In genomic region chrX:19231823-19232222, GRCm38 (mm10) we compare ENCODE assay signal across 27 mouse cellular contexts.
DNase-seq lines count a peak whose midpoint lies in the region; ATAC-seq and TF ChIP-seq lines count a peak whose summit lies in the region.
"Had no signal": no experiment of that assay in that cellular context is flagged by ENCODE, and none has a peak within 500 bp of the region (broad histone marks: within the 10 kb centered on the region; RNA-seq: fewer than 3 reads in every experiment).

No protein-coding gene starts in this region.

- no peak for ATAC-seq in lung, embryonic 14.5 days (ENCODE audit: insufficient read depth)
- ATAC-seq: forebrain, embryonic 16.5 days; liver, embryonic 12.5 days; midbrain, embryonic 15.5 days had no signal

- peak; percentile 0 for DNase-seq in kidney, postnatal 14 days
- no peak for DNase-seq in kidney, postnatal 4 days
- DNase-seq in lung, embryonic 14.5 days, result no peak
- DNase-seq in lung, postnatal 25 days (ENCODE audit: low spot score), result no peak
- peak; percentile 1 for DNase-seq in A20 (ENCODE audit: low read depth, low spot score)
- DNase-seq in brain, adult 2 months (ENCODE audit: low read depth, low spot score), result peak; percentile 21
- DNase-seq in gastrocnemius, postnatal 25 days, result no peak
- DNase-seq: adrenal gland, postnatal 25 days; cerebellum, adult 18-20 months; cerebellum, postnatal 10 days; gastrocnemius, postnatal 36 days; heart, adult 2 months; heart, postnatal 10 days; kidney, adult 18-20 months; lung, adult 18-20 months; lung, postnatal 10 days; right cerebral cortex, postnatal 4 days; thymus, adult 18-20 months; thymus, postnatal 25 days had no signal

- no peak overlapping the region for H3K27ac ChIP-seq in lung, embryonic 14.5 days (ENCODE audit: low read depth)
- H3K27ac ChIP-seq: embryonic facial prominence, embryonic 13.5 days; forebrain, embryonic 10.5 days; heart, adult 2 months; heart, embryonic 13.5 days; hindbrain, embryonic 14.5 days; liver, embryonic 12.5 days; midbrain, embryonic 15.5 days; stomach, postnatal 0 days had no signal

- no peaks in the 10 kb centered on the region for H3K27me3 ChIP-seq in lung, embryonic 14.5 days (ENCODE audit: insufficient read depth, low read length)
- H3K27me3 ChIP-seq: embryonic facial prominence, embryonic 13.5 days; heart, embryonic 13.5 days; liver, embryonic 12.5 days; midbrain, embryonic 15.5 days had no signal

- no peaks in the 10 kb centered on the region for H3K36me3 ChIP-seq in lung, embryonic 14.5 days (ENCODE audit: insufficient read depth)
- H3K36me3 ChIP-seq: embryonic facial prominence, embryonic 13.5 days; heart, embryonic 13.5 days; liver, embryonic 12.5 days; midbrain, embryonic 15.5 days had no signal

- TF ChIP-seq CTCF in lung, embryonic 14.5 days (IDR thresholded peaks at IDR 0.05; ENCODE audit: low read depth), result 0 out of 2 replicates have a peak, but pooled peaks have one; percentile 3

- H3K9ac ChIP-seq in lung, embryonic 14.5 days, result no peak overlapping the region
- H3K9ac ChIP-seq: embryonic facial prominence, embryonic 13.5 days; heart, embryonic 13.5 days; hindbrain, embryonic 14.5 days; liver, embryonic 12.5 days; midbrain, embryonic 15.5 days had no signal

- H3K4me3 ChIP-seq in lung, embryonic 14.5 days (ENCODE audit: low read depth, low read length), result no peak overlapping the region
- H3K4me3 ChIP-seq: embryonic facial prominence, embryonic 13.5 days; forebrain, embryonic 10.5 days; heart, adult 2 months; heart, embryonic 13.5 days; liver, embryonic 12.5 days; midbrain, embryonic 15.5 days had no signal

- 73% methylated on average over 3 of the region's 3 CpGs for WGBS in lung, embryonic 14.5 days

- no peaks in the 10 kb centered on the region for H3K9me3 ChIP-seq in lung, embryonic 14.5 days (ENCODE audit: low read depth, low read length)
- H3K9me3 ChIP-seq: embryonic facial prominence, embryonic 13.5 days; forebrain, embryonic 10.5 days; heart, embryonic 13.5 days; liver, embryonic 12.5 days; midbrain, embryonic 15.5 days had no signal

- no peaks in the 10 kb centered on the region for H3K4me1 ChIP-seq in lung, embryonic 14.5 days (ENCODE audit: insufficient read depth)
- H3K4me1 ChIP-seq: embryonic facial prominence, embryonic 13.5 days; forebrain, embryonic 10.5 days; heart, embryonic 13.5 days; liver, embryonic 12.5 days; midbrain, embryonic 15.5 days had no signal

- no peak overlapping the region for H3K4me2 ChIP-seq in lung, embryonic 14.5 days
- H3K4me2 ChIP-seq: embryonic facial prominence, embryonic 13.5 days; heart, embryonic 13.5 days; hindbrain, embryonic 14.5 days; liver, embryonic 12.5 days; midbrain, embryonic 15.5 days had no signal

Comparison
In these comparisons a context has a peak if more than half of its experiments do, and no peak if none do; other contexts are left out.
1. DNase-seq: peak in kidney, postnatal 14 days (single experiment), A20 (single experiment) and brain, adult 2 months (single experiment); none in kidney, postnatal 4 days (0 of 2), lung, embryonic 14.5 days (single experiment), lung, postnatal 25 days (single experiment) and gastrocnemius, postnatal 25 days (single experiment).